Mouse (Mus musculus) forebrain, postnatal 0 days (tissue): ENCODE measurements around the gene Klrb1b. TPM values are rescaled to one million over a fixed set of nuclear protein-coding genes. Genes with fewer than 3 reads are reported as not detected.
A peak's percentile ranks its signal among the peaks of the same experiment; 100 is the strongest.

Experiments used
- ATAC-seq: fragments of 200-750 bp; cut with Nextera tagmentation; 2 replicates; pipeline ENCODE4 v1.8.0; 2017; ENCODE audit warnings: mild to moderate bottlenecking, moderate library complexity
- DNase-seq: peaks from one replicate; pipeline ENCODE4 v3.0.0-alpha.2; 2015
- H3K27ac ChIP-seq: fragments of 300-500 bp; sonication (generic); 2 replicates; pipeline ENCODE4 v1.5.1; 2014; ENCODE audit warnings: low read depth, mild to moderate bottlenecking, antibody characterized with exemption, low read length, moderate library complexity, mixed read lengths
- H3K27me3 ChIP-seq: fragments of 300-500 bp; sonication (generic); 2 replicates; pipeline ENCODE4 v1.6.1; 2014; ENCODE audit warnings: mild to moderate bottlenecking, low read length, mixed read lengths; ENCODE audit not compliant: insufficient read depth
- H3K36me3 ChIP-seq: fragments of 300-500 bp; sonication (generic); 2 replicates; pipeline ENCODE4 v1.6.1; 2014; ENCODE audit warnings: mild to moderate bottlenecking, moderate library complexity; ENCODE audit not compliant: insufficient read depth
- H3K4me1 ChIP-seq: fragments of 300-500 bp; sonication (generic); 2 replicates; pipeline ENCODE4 v1.6.1; 2014; ENCODE audit warnings: antibody characterized with exemption; ENCODE audit not compliant: insufficient read depth
- H3K4me2 ChIP-seq: fragments of 300-500 bp; sonication (generic); 2 replicates; pipeline ENCODE4 v1.6.1; 2014; ENCODE audit warnings: low read depth, mild to moderate bottlenecking, moderate library complexity
- H3K4me3 ChIP-seq: fragments of 300-500 bp; sonication (generic); 2 replicates; pipeline ENCODE4 v1.5.1; 2014; ENCODE audit warnings: low read depth, low read length, mixed read lengths
- H3K9ac ChIP-seq: fragments of 300-500 bp; sonication (generic); 2 replicates; pipeline ENCODE4 v1.6.1; 2014; ENCODE audit warnings: mild to moderate bottlenecking
- H3K9me3 ChIP-seq: fragments of 300-500 bp; sonication (generic); 2 replicates; pipeline ENCODE4 v1.6.1; 2016; ENCODE audit warnings: low read length
- CTCF ChIP-seq: sonication (generic); IDR thresholded peaks from 2 replicates; pipeline ENCODE4 v1.5.1; 2016; ENCODE audit warnings: antibody characterized with exemption, control low read depth, low read depth
- WGBS: fragments of 180-500 bp; shearing (Covaris S2); extraction: QIAGEN DNeasy Blood & Tissue Kit; methylation state at CpG from one replicate; pipeline ENCODE4 v1.1.7; 2014; 5-methylcytosine and 5-hydroxymethylcytosine counted together
- polyA plus RNA-seq: library from polyadenylated mRNA; unstranded; fragments of >200 nt; fragmentation: Nextera tagmentation; extraction: Ambion mirVana; gene quantifications from 2 replicates; pipeline ENCODE4 v1.2.1, GENCODE M21; 2015
- total RNA-seq: library from RNA; depleted of rRNA; stranded (reverse); fragments of >200 nt; gene quantifications from 2 replicates; pipeline ENCODE4 v1.2.3, GENCODE M21; 2014

Klrb1b gene
- total and polyA plus RNA-seq, 2 experiments from 2014 or later, result not detected

DNA sequence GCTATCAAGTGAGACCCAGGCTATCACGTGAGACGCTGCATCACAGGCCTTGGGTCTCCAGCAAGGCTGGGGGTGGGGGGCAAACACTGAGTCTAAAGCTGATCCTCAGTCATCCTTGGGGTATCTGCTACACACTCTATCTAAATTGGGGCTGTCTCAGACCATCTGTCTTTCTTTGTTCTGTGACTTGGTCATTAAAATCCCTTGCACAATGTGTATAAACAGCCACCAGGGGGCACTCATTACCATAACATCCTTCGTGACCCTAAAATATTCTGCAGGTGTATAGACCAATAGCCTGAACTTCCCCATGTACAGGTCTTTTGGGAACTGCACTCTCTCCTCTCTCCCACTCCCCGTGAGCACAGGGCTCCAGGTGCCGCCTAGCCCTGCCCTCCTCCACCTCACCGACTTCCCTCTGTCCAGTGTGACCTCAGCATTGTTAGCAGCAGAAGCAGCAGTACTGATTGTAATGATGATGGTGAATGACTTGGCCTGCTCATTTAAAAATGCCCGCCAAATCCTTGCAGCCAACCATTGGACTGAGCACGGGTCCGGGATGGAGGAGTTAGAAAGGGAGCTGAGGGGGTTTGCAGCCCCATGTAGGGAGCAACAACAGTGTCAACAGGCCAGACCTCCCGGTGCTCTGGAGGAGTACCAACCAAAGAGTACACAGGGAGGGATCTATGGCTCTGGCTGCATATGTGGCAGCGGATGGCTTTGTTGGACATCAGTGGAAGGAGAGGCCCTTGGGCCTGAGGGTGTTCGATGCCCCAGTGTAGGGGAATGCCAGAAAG, 28.1 kb upstream of the Klrb1b start:
- 44% methylated on average over 12 of the region's 12 CpGs for WGBS
- Histone ChIP-seq H3K27ac (no peak overlapping the region), H3K4me2 (no peak overlapping the region), H3K36me3 (no peaks in the 10 kb centered on the region), H3K4me3 (no peak overlapping the region), H3K9ac (0 out of 2 replicates have a peak overlapping the region, but pooled peaks have one; percentile 3), H3K4me1 (no peaks in the 10 kb centered on the region), H3K27me3 (no peaks in the 10 kb centered on the region), H3K9me3 (no peaks in the 10 kb centered on the region)
- ATAC-seq, result peak; percentile 69
- TF ChIP-seq CTCF, result peak; percentile 72
- DNase-seq, result peak; percentile 69

DNA sequence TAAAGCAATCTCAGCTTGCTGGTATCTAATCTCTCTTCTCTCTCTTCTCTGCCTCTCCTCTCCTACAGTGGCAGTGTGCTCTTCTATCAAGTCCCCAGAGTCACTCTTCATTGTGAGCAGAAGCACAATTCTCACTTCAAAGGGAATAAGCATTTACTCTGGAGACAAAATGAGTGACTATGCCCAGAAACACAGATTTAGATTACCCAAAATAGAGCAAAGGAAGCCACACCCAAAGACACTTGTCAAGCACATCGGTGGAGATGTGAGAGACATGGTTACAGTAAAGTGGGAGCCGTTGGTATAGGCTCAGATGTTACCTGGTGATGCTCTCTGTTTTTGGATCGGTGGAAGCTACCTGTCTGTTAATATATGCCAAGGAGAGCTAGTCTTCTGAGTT, 26.6 kb upstream of the Klrb1b start:
- H3K4me2 ChIP-seq, result no peak overlapping the region
- H3K27ac ChIP-seq, result no peak overlapping the region
- no peak overlapping the region for H3K4me3 ChIP-seq
- no peaks in the 10 kb centered on the region for H3K36me3 ChIP-seq
- DNase-seq (no peak), ATAC-seq (no peak)
- TF ChIP-seq CTCF, result no peak
- H3K4me1 ChIP-seq, result no peaks in the 10 kb centered on the region
- no peak overlapping the region for H3K9ac ChIP-seq
- WGBS, result 80% methylated on average over 3 of the region's 3 CpGs
- no peaks in the 10 kb centered on the region for H3K27me3 ChIP-seq
- no peaks in the 10 kb centered on the region for H3K9me3 ChIP-seq

DNA sequence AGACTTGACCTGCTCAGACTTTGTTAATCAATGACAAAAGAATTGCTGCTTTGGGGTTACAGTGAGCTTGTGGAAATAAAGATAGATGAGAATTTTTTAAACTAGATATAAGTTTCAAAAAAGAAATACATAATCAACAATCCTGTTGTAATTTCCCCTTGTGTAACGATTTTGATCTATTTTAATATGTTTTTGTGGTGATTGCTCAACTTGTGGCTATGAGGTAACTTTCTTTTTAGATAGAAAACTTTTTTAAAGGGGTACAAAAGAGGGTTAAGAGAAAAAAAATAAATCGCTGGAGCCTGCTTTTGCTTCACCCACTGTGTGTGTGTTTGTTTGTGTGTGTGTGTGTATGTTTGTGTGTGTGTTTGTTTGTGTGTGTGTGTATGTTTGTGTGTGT, 25.0 kb upstream of the Klrb1b start:
- no peak for DNase-seq
- no peak overlapping the region for H3K4me3 ChIP-seq
- H3K27me3 ChIP-seq, result no peaks in the 10 kb centered on the region
- ATAC-seq, result no peak
- H3K36me3 ChIP-seq, result no peaks in the 10 kb centered on the region
- WGBS, result 83% methylated on average over 2 of the region's 2 CpGs
- no peaks in the 10 kb centered on the region for H3K4me1 ChIP-seq
- no peak overlapping the region for H3K4me2 ChIP-seq
- TF ChIP-seq CTCF, result no peak
- H3K9ac ChIP-seq, result no peak overlapping the region
- no peaks in the 10 kb centered on the region for H3K9me3 ChIP-seq
- no peak overlapping the region for H3K27ac ChIP-seq

DNA sequence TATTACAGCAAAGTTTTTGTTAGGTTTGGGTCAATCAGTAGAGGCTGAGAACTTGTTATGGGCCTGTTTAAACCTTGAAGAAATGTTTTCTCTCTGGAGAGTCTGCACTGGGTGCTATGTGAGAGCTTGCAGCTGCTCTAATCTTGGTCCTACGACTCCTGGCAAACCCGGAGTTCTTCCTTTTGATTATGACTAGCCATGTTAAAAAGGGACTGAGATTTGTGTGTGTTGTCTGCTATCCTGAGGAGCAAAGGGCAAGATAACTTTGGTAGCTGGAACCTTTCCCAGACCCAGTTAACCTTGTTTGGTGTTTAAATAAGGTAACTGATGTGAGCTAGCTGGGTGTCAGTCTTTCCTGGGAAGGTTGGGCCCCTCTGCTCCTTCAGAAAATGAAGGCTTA, 24.5 kb upstream of the Klrb1b start:
- Histone ChIP-seq H3K9me3 (no peaks in the 10 kb centered on the region), H3K36me3 (no peaks in the 10 kb centered on the region), H3K27ac (no peak overlapping the region), H3K4me1 (no peaks in the 10 kb centered on the region), H3K9ac (no peak overlapping the region), H3K4me2 (no peak overlapping the region), H3K27me3 (no peaks in the 10 kb centered on the region), H3K4me3 (no peak overlapping the region)
- no peak for DNase-seq
- TF ChIP-seq CTCF, result no peak
- ATAC-seq, result no peak
- 81% methylated on average over 2 of the region's 2 CpGs for WGBS

DNA sequence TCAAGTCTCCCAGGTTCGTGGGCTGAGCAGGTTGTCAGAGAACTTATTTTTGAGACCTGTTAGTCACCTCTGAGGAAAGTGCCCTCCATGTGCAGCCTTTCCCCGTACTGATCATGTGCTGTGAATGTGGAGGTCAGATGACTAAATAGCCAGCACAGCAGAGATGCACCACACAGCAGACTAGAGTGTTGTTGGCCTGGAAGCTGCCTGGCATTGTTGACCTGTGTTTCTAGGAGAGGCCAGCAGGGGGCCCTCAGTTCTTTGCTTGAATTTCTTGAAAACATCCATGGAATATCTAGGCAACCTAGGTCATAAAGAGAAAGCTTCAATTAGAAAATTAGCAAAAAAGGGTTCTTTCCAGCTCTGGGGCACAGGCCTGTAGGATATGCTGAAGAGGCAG, 23.8 kb upstream of the Klrb1b start:
- Histone ChIP-seq H3K4me2 (no peak overlapping the region), H3K4me1 (no peaks in the 10 kb centered on the region), H3K4me3 (no peak overlapping the region), H3K9ac (no peak overlapping the region), H3K27me3 (no peaks in the 10 kb centered on the region), H3K36me3 (no peaks in the 10 kb centered on the region), H3K9me3 (no peaks in the 10 kb centered on the region), H3K27ac (no peak overlapping the region)
- ATAC-seq, result peak; percentile 26
- peak; percentile 75 for TF ChIP-seq CTCF
- DNase-seq, result peak; percentile 76
- 51% methylated on average over 2 of the region's 2 CpGs for WGBS

DNA sequence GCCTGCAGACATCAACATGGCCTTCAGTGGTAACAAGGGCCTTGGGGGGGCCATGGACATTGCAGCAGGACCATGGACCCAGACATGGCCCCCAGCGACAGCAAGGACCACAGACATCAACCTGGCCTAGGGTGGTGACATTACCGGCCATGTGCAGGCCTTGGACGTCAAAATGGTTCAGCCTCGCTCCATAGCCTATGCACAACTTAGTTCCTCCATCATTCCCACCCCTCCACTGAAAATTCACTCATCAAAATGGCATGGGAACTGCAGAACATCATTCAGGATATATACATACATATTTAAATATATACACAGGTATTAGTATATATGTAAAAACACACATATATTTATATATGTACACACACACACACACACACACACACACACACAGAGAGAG, 21.3 kb upstream of the Klrb1b start:
- no peak for DNase-seq
- no peak for TF ChIP-seq CTCF
- no peaks in the 10 kb centered on the region for H3K27me3 ChIP-seq
- no peak for ATAC-seq
- no peak overlapping the region for H3K4me2 ChIP-seq
- H3K4me3 ChIP-seq, result no peak overlapping the region
- WGBS, result 88% methylated on average over 4 of the region's 4 CpGs
- no peak overlapping the region for H3K27ac ChIP-seq
- no peak overlapping the region for H3K9ac ChIP-seq
- H3K9me3 ChIP-seq, result no peaks in the 10 kb centered on the region
- no peaks in the 10 kb centered on the region for H3K4me1 ChIP-seq
- no peaks in the 10 kb centered on the region for H3K36me3 ChIP-seq

DNA sequence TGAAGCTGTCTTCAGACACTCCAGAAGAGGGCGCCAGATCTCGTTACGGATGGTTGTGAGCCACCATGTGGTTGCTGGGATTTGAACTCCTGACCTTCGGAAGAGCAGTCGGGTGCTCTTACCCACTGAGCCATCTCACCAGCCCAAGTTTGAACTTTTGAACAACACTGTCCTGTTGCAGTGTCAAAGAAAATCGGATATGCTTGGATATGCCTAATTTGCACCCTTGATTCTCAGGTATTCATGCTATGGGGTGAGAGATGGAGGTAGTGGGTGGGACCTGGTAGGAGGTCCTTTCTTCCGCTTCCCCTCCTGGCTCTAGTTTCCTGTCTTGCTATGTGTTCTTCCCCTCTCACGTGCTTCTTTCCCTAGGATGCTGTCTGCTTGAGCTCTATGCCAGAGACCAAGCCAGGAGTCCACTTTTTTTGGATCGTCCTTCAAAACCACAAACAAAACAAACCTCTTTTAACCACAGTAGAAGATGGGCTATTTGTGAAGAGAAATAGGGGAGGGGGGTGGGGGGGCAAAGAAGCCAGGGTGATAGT, 19.9 kb upstream of the Klrb1b start:
- Histone ChIP-seq H3K9me3 (no peaks in the 10 kb centered on the region), H3K4me1 (0 out of 2 replicates have a peak, but pooled peaks cover 5% of the 10 kb centered on the region), H3K4me2 (no peak overlapping the region), H3K36me3 (no peaks in the 10 kb centered on the region), H3K27me3 (no peaks in the 10 kb centered on the region), H3K27ac (no peak overlapping the region), H3K9ac (no peak overlapping the region), H3K4me3 (no peak overlapping the region)
- ATAC-seq (no peak), DNase-seq (no peak)
- 65% methylated on average over 6 of the region's 9 CpGs for WGBS
- TF ChIP-seq CTCF, result no peak
